Mouse (Mus musculus) G1E (cell line): Measurements from ENCODE around the gene Ntn1. TPM values are rescaled to one million over a fixed set of nuclear protein-coding genes. Genes with fewer than 3 reads are reported as not detected.

Source experiments
- ATAC-seq: 2 replicates; pipeline ENCODE4 v1.8.0; 2016; ENCODE audit warnings: mild to moderate bottlenecking; ENCODE audit not compliant: insufficient number of reproducible peaks, poor library complexity, low FRiP score, severe bottlenecking; ENCODE audit errors: extremely low read depth
- DNase-seq: peaks from one replicate; pipeline ENCODE4 v3.0.0; 2012; ENCODE audit warnings: low spot score
- H3K27me3 ChIP-seq: 2 replicates; pipeline ENCODE4 v1.6.1; 2012; ENCODE audit warnings: mild to moderate bottlenecking, low read length, inconsistent platforms; ENCODE audit not compliant: insufficient read depth
- H3K36me3 ChIP-seq: replicated peaks from 2 replicates; pipeline ENCODE3; 2012; ENCODE audit warnings: mild to moderate bottlenecking, inconsistent platforms
- H3K4me1 ChIP-seq: 2 replicates; pipeline ENCODE4 v1.6.1; 2012; ENCODE audit warnings: low read depth, low read length, inconsistent platforms, mixed read lengths; ENCODE audit not compliant: insufficient read depth
- H3K4me3 ChIP-seq: 2 replicates; pipeline ENCODE4 v1.5.1; 2012; ENCODE audit warnings: low read depth, mild to moderate bottlenecking, inconsistent platforms, low read length, moderate library complexity, mixed read lengths
- H3K9me3 ChIP-seq: replicated peaks from 2 replicates; pipeline ENCODE4 v1.6.1; 2012; ENCODE audit warnings: inconsistent platforms
- CTCF ChIP-seq: IDR thresholded peaks from 2 replicates; pipeline ENCODE4 v1.5.1; 2012; ENCODE audit warnings: low read depth, low read length, inconsistent platforms, mixed read lengths
- GATA1 ChIP-seq: IDR thresholded peaks from 2 replicates; pipeline ENCODE4 v1.6.1; 2012; ENCODE audit warnings: borderline replicate concordance, low read length, inconsistent platforms, mixed read lengths
- GATA2 ChIP-seq: IDR thresholded peaks from 2 replicates; pipeline ENCODE4 v1.6.1; 2012; ENCODE audit warnings: low read depth, low read length, inconsistent platforms, borderline replicate concordance
- POLR2AphosphoS5 ChIP-seq: IDR thresholded peaks from 2 replicates; pipeline ENCODE4 v1.6.1; 2012; ENCODE audit warnings: low read depth, low read length, inconsistent platforms; ENCODE audit not compliant: insufficient replicate concordance
- TAL1 ChIP-seq: conservative IDR thresholded peaks from 2 replicates; pipeline ENCODE4 v1.6.1; 2012; ENCODE audit warnings: low read depth, low read length, inconsistent platforms, mixed read lengths
- polyA plus RNA-seq: library from polyadenylated mRNA; stranded (reverse); fragments of >175 nt; gene quantifications from 2 replicates; pipeline ENCODE4 v1.2.3, GENCODE M21; 2012
- total RNA-seq, 2 experiments: library from RNA; stranded (forward) in 1 of 2; stranded (reverse) in 1 of 2; fragments of 200-1000 nt in 1 of 2; fragments of >200 nt in 1 of 2; fragmentation: Nextera tagmentation in 1 of 2; gene quantifications; 2 replicates each; pipeline ENCODE4 v1.2.3; 2014 to 2017

Gene Ntn1
- total and polyA plus RNA-seq, 3 experiments = under 0.01 TPM; not detected in 2

GRCm38 (mm10) chr11:68205572-68206229 lies 194.9 kb downstream of the Ntn1 start:
- ATAC-seq = no peak
- TF ChIP-seq GATA1 = no peak
- TF ChIP-seq TAL1 = no peak
- no peak for TF ChIP-seq CTCF
- TF ChIP-seq POLR2AphosphoS5 = no peak
- no peak for TF ChIP-seq GATA2
- Histone ChIP-seq H3K36me3 (peaks cover 15% of the 10 kb centered on the region), H3K4me1 (no peaks in the 10 kb centered on the region), H3K4me3 (no peak overlapping the region), H3K9me3 (no peaks in the 10 kb centered on the region), H3K27me3 (no peaks in the 10 kb centered on the region)
- DNase-seq = no peak

GRCm38 (mm10) chr11:68204407-68204806 lies 196.2 kb downstream of the Ntn1 start:
- no peaks in the 10 kb centered on the region for H3K9me3 ChIP-seq
- no peaks in the 10 kb centered on the region for H3K27me3 ChIP-seq
- ATAC-seq (no peak), DNase-seq (no peak)
- H3K4me3 ChIP-seq = no peak overlapping the region
- no peaks in the 10 kb centered on the region for H3K4me1 ChIP-seq
- H3K36me3 ChIP-seq = peaks cover 15% of the 10 kb centered on the region
- TF ChIP-seq GATA1 (no peak), POLR2AphosphoS5 (no peak), CTCF (no peak), GATA2 (no peak), TAL1 (no peak)

GRCm38 (mm10) chr11:68203658-68204315 lies 196.8 kb downstream of the Ntn1 start:
- Histone ChIP-seq H3K36me3 (peaks cover 15% of the 10 kb centered on the region), H3K4me1 (no peaks in the 10 kb centered on the region), H3K27me3 (no peaks in the 10 kb centered on the region), H3K4me3 (no peak overlapping the region), H3K9me3 (no peaks in the 10 kb centered on the region)
- DNase-seq (no peak), ATAC-seq (no peak)
- no peak for TF ChIP-seq TAL1
- no peak for TF ChIP-seq GATA1
- no peak for TF ChIP-seq POLR2AphosphoS5
- TF ChIP-seq CTCF = no peak
- no peak for TF ChIP-seq GATA2

GRCm38 (mm10) chr11:68202561-68202960 lies 198.1 kb downstream of the Ntn1 start:
- no peaks in the 10 kb centered on the region for H3K4me1 ChIP-seq
- TF ChIP-seq GATA1 (no peak), TAL1 (no peak), GATA2 (no peak), POLR2AphosphoS5 (no peak), CTCF (no peak)
- ATAC-seq = no peak

GRCm38 (mm10) chr11:68201811-68202459 lies 198.7 kb downstream of the Ntn1 start:
- H3K4me3 ChIP-seq = no peak overlapping the region
- TF ChIP-seq CTCF = no peak
- TF ChIP-seq POLR2AphosphoS5 = no peak
- TF ChIP-seq GATA2 = no peak
- TF ChIP-seq TAL1 = no peak
- TF ChIP-seq GATA1 = no peak
- ATAC-seq (no peak), DNase-seq (no peak)
- H3K4me1 ChIP-seq = no peaks in the 10 kb centered on the region
- no peaks in the 10 kb centered on the region for H3K27me3 ChIP-seq
- peaks cover 17% of the 10 kb centered on the region for H3K36me3 ChIP-seq
- no peaks in the 10 kb centered on the region for H3K9me3 ChIP-seq

More at GRCm38 (mm10) chr11:68202561-68202960, 198.1 kb downstream of the Ntn1 start:
- Histone ChIP-seq H3K9me3 (no peaks in the 10 kb centered on the region), H3K4me3 (no peak overlapping the region), H3K27me3 (no peaks in the 10 kb centered on the region), H3K36me3 (peaks cover 17% of the 10 kb centered on the region)
- no peak for DNase-seq

GRCm38 (mm10) chr11:68201063-68201462 lies 199.6 kb downstream of the Ntn1 start:
- Histone ChIP-seq H3K9me3 (no peaks in the 10 kb centered on the region), H3K4me1 (no peaks in the 10 kb centered on the region), H3K4me3 (no peak overlapping the region), H3K36me3 (peaks cover 19% of the 10 kb centered on the region), H3K27me3 (no peaks in the 10 kb centered on the region)
- DNase-seq = no peak
- TF ChIP-seq GATA1 = no peak
- no peak for TF ChIP-seq TAL1
- TF ChIP-seq GATA2 = no peak
- TF ChIP-seq POLR2AphosphoS5 = no peak
- TF ChIP-seq CTCF = no peak
- ATAC-seq = no peak
